Mouse (Mus musculus): ENCODE results near the gene Dhx58.
"Not testable (repeated sequence)": the region's sequence is repeated elsewhere in the genome, so short reads cannot be mapped to it uniquely, and the experiment has no call there.

The Dhx58 gene

GRCm38 (mm10) chr11:100700710-100701109, 3.4 kb downstream of the Dhx58 start:
- no peak for DNase-seq (ENCODE audit: low spot score)

GRCm38 (mm10) chr11:100697921-100698320, 6.2 kb downstream of the Dhx58 start:
- DNase-seq (ENCODE audit: low spot score) = no peak

- DNase-seq (ENCODE audit: low spot score) = peak; percentile 63
Observed at GRCm38 (mm10) chr11:100694926-100695325, 9.1 kb downstream of the Dhx58 start.

GRCm38 (mm10) chr11:100693154-100693553, 10.9 kb downstream of the Dhx58 start:
- no peak for DNase-seq (ENCODE audit: low spot score)

- no peak for DNase-seq (ENCODE audit: low spot score)
Observed at GRCm38 (mm10) chr11:100692164-100692616, 11.9 kb downstream of the Dhx58 start, which contains the start of gene Zfp385c. Gene Zfp385c (minus strand): TSS chr11:100692455.

GRCm38 (mm10) chr11:100690389-100690788, 13.7 kb downstream of the Dhx58 start:
- no peak for DNase-seq (ENCODE audit: low spot score)

- DNase-seq (ENCODE audit: low spot score) = no peak
Observed at GRCm38 (mm10) chr11:100688443-100688842, 15.6 kb downstream of the Dhx58 start.

- DNase-seq (ENCODE audit: low spot score) = no peak
Observed at GRCm38 (mm10) chr11:100687265-100687664, 16.8 kb downstream of the Dhx58 start.

- DNase-seq (ENCODE audit: low spot score) = no peak
Observed at GRCm38 (mm10) chr11:100685371-100685770, 18.7 kb downstream of the Dhx58 start.

GRCm38 (mm10) chr11:100684084-100684483, 20.0 kb downstream of the Dhx58 start:
- no peak for DNase-seq (ENCODE audit: low spot score)

GRCm38 (mm10) chr11:100682526-100682925, 21.5 kb downstream of the Dhx58 start:
- DNase-seq (ENCODE audit: low spot score) = no peak

GRCm38 (mm10) chr11:100681826-100682225, 22.2 kb downstream of the Dhx58 start:
- DNase-seq (ENCODE audit: low spot score) = no peak

- no peak for DNase-seq (ENCODE audit: low spot score)
Observed at GRCm38 (mm10) chr11:100677810-100678209, 26.3 kb downstream of the Dhx58 start.

- DNase-seq (ENCODE audit: low spot score) = no peak
Observed at GRCm38 (mm10) chr11:100673169-100673568, 30.9 kb downstream of the Dhx58 start.

GRCm38 (mm10) chr11:100671956-100672355, 32.1 kb downstream of the Dhx58 start:
- no peak for DNase-seq (ENCODE audit: low spot score)

GRCm38 (mm10) chr11:100671049-100671448, 33.0 kb downstream of the Dhx58 start:
- DNase-seq (ENCODE audit: low spot score) = no peak

GRCm38 (mm10) chr11:100659806-100660205, 44.3 kb downstream of the Dhx58 start:
- no peak for DNase-seq (ENCODE audit: low spot score)

GRCm38 (mm10) chr11:100656458-100656857, 47.6 kb downstream of the Dhx58 start:
- no peak for DNase-seq (ENCODE audit: low spot score)

GRCm38 (mm10) chr11:100655589-100655988, 48.5 kb downstream of the Dhx58 start:
- not testable (repeated sequence) for DNase-seq (ENCODE audit: low spot score)

- DNase-seq (ENCODE audit: low spot score) = no peak
Observed at GRCm38 (mm10) chr11:100651748-100652147, 52.3 kb downstream of the Dhx58 start.

- no peak for DNase-seq (ENCODE audit: low spot score)
Observed at GRCm38 (mm10) chr11:100651205-100651604, 52.9 kb downstream of the Dhx58 start.

- DNase-seq (ENCODE audit: low spot score) = no peak
Observed at GRCm38 (mm10) chr11:100648405-100648804, 55.7 kb downstream of the Dhx58 start.

- peak; percentile 35 for DNase-seq (ENCODE audit: low spot score)
Observed at GRCm38 (mm10) chr11:100646265-100646664, 57.8 kb downstream of the Dhx58 start.
